Mouse (Mus musculus) embryonic stem cell, embryonic (primary cell): ENCODE results near the gene Adad1.

Experiments
- CTCF ChIA-PET, 4 experiments: fragments of 300-600 bp in 2 of 4; fragments of 350-600 bp in 2 of 4; sonication (Branson Sonifier 250); formaldehyde crosslinking; loops; one replicate each; lab custom pipeline; 2022; ENCODE audit warnings: inconsistent platforms in 2 of 4; lab: Charles Lee
- POLR2A ChIA-PET, 4 experiments: fragments of 300-600 bp in 2 of 4; fragments of 350-600 bp in 2 of 4; sonication (Branson Sonifier 250); formaldehyde crosslinking; loops; one replicate each; lab custom pipeline; 2022; ENCODE audit warnings: antibody characterized with exemption in 4 of 4, inconsistent platforms in 1 of 4; lab: Charles Lee

The Adad1 gene

GRCm38 (mm10) chr3:37154396-37154795 lies 91.1 kb downstream of the Adad1 start:
- ChIA-PET POLR2A (no interaction called here), CTCF (interaction anchor here in 1 of 4 experiments (0.5 to 0.6 kb wide), 2 partner anchors 38 to 498 kb away, joined by 6 to 8 read pairs; no protein-coding TSS in a partner anchor)

DNA sequence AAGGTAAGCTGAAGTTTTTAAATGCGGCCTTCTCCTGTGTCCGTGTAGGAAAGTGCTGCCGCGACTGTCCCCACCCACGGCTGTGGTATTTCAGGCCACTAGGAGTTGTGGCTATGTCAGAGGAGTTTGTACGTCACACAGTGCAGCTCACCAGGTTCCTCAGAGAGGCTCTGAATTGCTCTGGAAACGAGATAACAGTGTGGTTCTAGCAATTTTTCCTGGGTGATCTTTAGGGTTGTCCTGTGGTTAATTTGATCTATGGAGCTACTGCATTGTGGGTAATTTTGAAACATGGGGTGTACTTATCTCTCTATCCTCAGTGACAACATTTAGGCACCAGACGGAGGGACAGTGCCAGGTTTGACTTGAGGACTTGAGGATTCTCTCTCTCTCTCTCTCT lies 93.8 kb downstream of the Adad1 start:
- CTCF ChIA-PET: interaction anchor here in 1 of 4 experiments (0.6 kb wide), 1 partner anchor 144 kb away, joined by 15 read pairs; no protein-coding TSS in a partner anchor

GRCm38 (mm10) chr3:37158246-37158645 lies 94.9 kb downstream of the Adad1 start:
- POLR2A ChIA-PET: interaction anchor here in 1 of 4 experiments (0.5 kb wide), 1 partner anchor 566 kb away, joined by 3 read pairs; the partner anchor contains the start of gene Gm5148
- CTCF ChIA-PET: interaction anchor here in 1 of 4 experiments (0.7 kb wide), 1 partner anchor 22 kb away, joined by 6 read pairs; no protein-coding TSS in a partner anchor

More for the DNA sequence above, 93.8 kb downstream of the Adad1 start:
- POLR2A ChIA-PET: no interaction called here

GRCm38 (mm10) chr3:37161096-37161495 lies 97.8 kb downstream of the Adad1 start:
- ChIA-PET POLR2A (interaction anchor here in 1 of 4 experiments (1.5 kb wide), 1 partner anchor 25 kb away, joined by 3 read pairs; no protein-coding TSS in a partner anchor), CTCF (interaction anchor here in 2 of 4 experiments (0.7 to 1.2 kb wide), 3 partner anchors 15 to 43 kb away, joined by 3 to 6 read pairs (median 4); no protein-coding TSS in a partner anchor)

DNA sequence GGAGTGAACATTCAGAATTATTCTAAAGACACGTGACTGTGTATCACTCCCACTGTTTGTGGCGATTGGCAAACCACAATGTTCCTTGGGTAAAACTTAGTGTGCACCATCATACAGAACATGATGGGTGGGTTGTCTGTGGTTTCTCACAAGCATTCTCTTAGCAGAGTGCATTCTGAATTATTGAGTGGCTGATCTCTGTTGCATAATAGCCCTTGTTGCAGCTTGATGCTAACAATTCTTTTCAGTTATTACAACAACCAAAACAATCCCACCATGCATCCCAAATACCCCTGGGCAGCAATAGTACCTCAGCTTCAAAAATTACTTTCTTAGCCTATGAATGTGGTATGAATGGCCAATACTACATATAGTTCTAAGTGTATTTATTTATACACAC lies 106.0 kb downstream of the Adad1 start:
- ChIA-PET POLR2A (no interaction called here), CTCF (interaction anchor here in 1 of 4 experiments (1.3 kb wide), 1 partner anchor 10 kb away, joined by 3 read pairs; no protein-coding TSS in a partner anchor)
